Mouse (Mus musculus): ENCODE measurements at regions not wholly inside any gene's neighbourhood (a gene's known extent, or its start where the extent isn't known, plus 50 kb on each side); places are given as distances from the start of the nearest gene placed in this dataset.

- TF ChIP-seq POLR2A (IDR thresholded peaks at IDR 0.05; ENCODE audit: low read depth, low read length) (no peak), CTCF (conservative IDR thresholded peaks at IDR 0.05 in 1 of 2, IDR thresholded peaks at IDR 0.05 in 1 of 2; ENCODE audit: low read depth in 2 of 2, low read length in 2 of 2) (no peak), EP300 (IDR thresholded peaks at IDR 0.05; ENCODE audit: low read length) (peak; percentile 84), RCOR1 (conservative IDR thresholded peaks at IDR 0.05; ENCODE audit: low read depth, low read length) (peak; percentile 71), TCF12 (IDR thresholded peaks at IDR 0.05; ENCODE audit: low read depth, low read length) (0 out of 2 replicates have a peak, but pooled peaks have one; percentile 26), MXI1 (IDR thresholded peaks at IDR 0.05; ENCODE audit: low read depth, low read length) (peak; percentile 90), CHD1 (IDR thresholded peaks at IDR 0.05; ENCODE audit: low read depth, low read length) (no peak)
These were observed 315.3 kb upstream of the Klf3 start for GRCm38 (mm10) chr5:64487698-64488398.

All from CH12.LX (cell line).